Mouse (Mus musculus) kidney, adult 2 months (tissue): ENCODE measurements at regions not wholly inside any gene's neighbourhood (a gene's known extent, or its start where the extent isn't known, plus 50 kb on each side); places are given as distances from the start of the nearest gene placed in this dataset.

Experiments used
- CTCF ChIP-seq: fragments of 200-500 bp; conservative IDR thresholded peaks from 2 replicates; pipeline ENCODE4 v1.5.1; 2011; ENCODE audit warnings: low read depth, mild to moderate bottlenecking, control low read depth, low read length, moderate library complexity, mixed read lengths; ENCODE audit not compliant: insufficient read depth, insufficient read length
- POLR2A ChIP-seq: fragments of 200-500 bp; IDR thresholded peaks from one replicate; pipeline ENCODE4 v1.6.1; 2011; ENCODE audit warnings: low read depth, low read length, control low read depth

DNA sequence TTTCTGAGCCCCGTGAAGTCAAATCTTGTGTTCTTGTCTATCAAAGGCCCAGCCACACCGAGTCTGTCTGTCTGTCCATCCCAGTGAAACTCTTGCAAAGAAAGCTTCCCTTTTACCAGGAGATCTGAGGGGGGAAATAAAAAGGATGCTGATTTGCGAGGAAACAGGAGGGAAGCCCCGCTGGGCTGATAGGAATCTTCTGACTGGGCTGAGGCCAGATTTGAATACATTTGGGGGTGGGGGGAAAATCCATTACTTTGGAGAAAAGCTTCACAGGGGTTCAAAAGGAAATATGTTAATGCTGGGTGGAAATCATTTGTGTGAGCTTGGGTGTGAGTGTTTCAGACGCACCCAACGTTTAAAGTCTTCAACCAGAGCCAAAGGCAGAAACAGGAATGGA lies 129.2 kb upstream of the Top1 start:
- TF ChIP-seq POLR2A (no peak), CTCF (no peak)
